Mouse (Mus musculus) adrenal gland, postnatal 0 days (tissue): ENCODE measurements around the gene Olfr1333. TPM values are rescaled to one million over a fixed set of nuclear protein-coding genes. Genes with fewer than 3 reads are reported as not detected.

Experiments
- polyA plus RNA-seq: library from polyadenylated mRNA; unstranded; fragments of >200 nt; fragmentation: Nextera tagmentation; extraction: Ambion mirVana; gene quantifications from 2 replicates; pipeline ENCODE4 v1.2.1, GENCODE M21; 2015

Gene Olfr1333
- not detected in 2 replicates for polyA plus RNA-seq

DNA sequence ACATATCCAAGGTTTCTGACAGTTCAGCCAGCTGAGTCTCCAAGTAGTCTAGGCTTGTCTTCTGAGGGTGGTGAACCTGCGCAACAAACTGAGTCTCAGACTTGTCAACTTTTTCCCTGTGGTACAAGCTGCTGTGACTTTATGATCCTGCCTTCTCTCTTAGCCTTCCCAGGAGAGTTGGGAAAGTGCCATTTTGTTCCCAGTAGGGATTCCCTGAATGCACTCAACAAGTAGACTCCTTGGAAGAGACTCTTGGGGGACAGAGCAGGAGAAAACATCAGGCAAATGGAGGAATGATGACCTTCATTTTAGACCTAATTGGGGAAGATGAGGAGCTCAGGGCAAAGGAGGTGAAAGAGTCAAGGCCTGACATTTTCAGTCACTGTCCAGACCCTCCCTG is at the start of gene Olfr1333:
Gene Olfr1333 (minus strand): TSS at position 101 of the 400 bp plus-strand sequence.

DNA sequence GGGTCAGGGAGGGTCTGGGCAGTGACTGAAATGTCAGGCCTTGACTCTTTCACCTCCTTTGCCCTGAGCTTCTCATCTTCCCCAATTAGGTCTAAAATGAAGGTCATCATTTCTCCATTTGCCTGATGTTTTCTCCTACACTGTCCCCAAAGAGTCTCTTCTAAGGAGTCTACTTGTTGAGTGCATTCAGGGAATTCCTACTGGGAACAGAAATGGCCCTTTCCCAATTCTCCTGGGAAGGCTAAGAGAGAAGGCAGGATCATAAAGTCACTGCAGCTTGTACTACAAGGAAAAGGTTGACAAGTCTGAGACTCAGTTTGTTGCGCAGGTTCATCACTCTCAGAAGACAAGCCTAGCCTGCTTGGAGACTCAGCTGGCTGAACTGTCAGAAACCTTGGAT is 28.3 kb upstream of the Olfr1333 start, which contains the start of gene Olfr1331:
Gene Olfr1331 (plus strand): TSS at position 301 of the 400 bp plus-strand sequence.

DNA sequence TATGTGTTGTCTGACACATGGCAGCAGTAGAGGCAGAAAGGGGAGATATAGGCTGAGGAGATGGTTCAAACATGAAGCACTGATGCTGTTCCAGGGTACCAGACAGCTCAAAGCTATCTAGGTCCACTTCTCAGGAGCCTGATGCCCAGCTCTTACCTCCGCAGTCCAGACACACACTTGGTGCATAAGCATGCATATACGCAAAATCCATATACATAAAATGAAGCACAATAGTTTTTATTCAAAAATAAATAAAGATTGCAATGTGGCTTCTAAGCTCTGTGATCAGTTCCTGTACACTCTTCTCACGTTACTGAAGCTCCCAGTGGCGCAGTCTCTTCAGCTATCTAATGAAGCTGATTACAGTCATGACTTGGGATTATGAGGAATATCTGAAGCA is 26.2 kb downstream of the Olfr1333 start, which contains the start of gene Olfr1335:
Gene Olfr1335 (minus strand): TSS at position 101 of the 400 bp plus-strand sequence.

DNA sequence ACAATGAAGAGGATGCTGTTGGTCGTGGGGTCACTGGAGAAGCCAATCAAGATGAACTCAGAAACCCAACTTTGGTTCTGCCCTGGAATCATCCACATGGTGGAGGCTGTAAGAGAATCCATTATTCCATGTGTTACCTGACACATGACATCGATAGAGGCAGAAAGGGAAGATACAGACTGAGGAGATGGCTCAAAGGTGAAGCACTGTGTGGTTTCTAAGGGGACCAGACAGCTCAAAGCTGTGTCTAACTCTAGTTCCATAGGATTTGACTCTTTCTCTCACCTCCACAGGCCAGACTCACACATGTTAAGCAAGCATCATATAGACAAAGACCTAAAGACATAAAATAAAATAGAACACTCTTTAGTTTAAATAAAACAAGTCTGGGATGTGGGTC is 53.6 kb downstream of the Olfr1333 start, which contains the start of gene Olfr1337:
Gene Olfr1337 (minus strand): TSS at position 101 of the 400 bp plus-strand sequence.

Other genes with a start within 250 kb of the Olfr1333 start
- gene Cfap57, start 215.5 kb downstream of the Olfr1333 start, polyA plus RNA-seq, result 0.12 and 0.65 TPM in 2 replicates
- gene Ebna1bp2, start 215.5 kb downstream of the Olfr1333 start, polyA plus RNA-seq, result 116 TPM in 2 replicates
- gene Olfr62, start 177.3 kb downstream of the Olfr1333 start, polyA plus RNA-seq, result not detected in 2 replicates
- not detected in 2 replicates for gene Olfr1342, start 143.5 kb downstream of the Olfr1333 start, polyA plus RNA-seq
- not detected in 2 replicates for gene Olfr1341, start 132.8 kb downstream of the Olfr1333 start, polyA plus RNA-seq
- gene Olfr1340, start 116.1 kb downstream of the Olfr1333 start, polyA plus RNA-seq, result not detected in 2 replicates
- gene Olfr1339, start 104.1 kb downstream of the Olfr1333 start, polyA plus RNA-seq, result not detected in 2 replicates
- gene Olfr1338, start 77.5 kb downstream of the Olfr1333 start, polyA plus RNA-seq, result not detected in 2 replicates
- gene Olfr1337, start 53.7 kb downstream of the Olfr1333 start, polyA plus RNA-seq, result not detected in 2 replicates
- not detected in 2 replicates for gene Olfr1335, start 26.3 kb downstream of the Olfr1333 start, polyA plus RNA-seq
- gene Olfr1331, start 28.4 kb upstream of the Olfr1333 start, polyA plus RNA-seq, result not detected in 2 replicates
- gene Olfr1330, start 52.3 kb upstream of the Olfr1333 start, polyA plus RNA-seq, result not detected in 2 replicates
- not detected in 2 replicates for gene Olfr1329, start 81.2 kb upstream of the Olfr1333 start, polyA plus RNA-seq
- not detected in 2 replicates for gene Olfr1328, start 102.3 kb upstream of the Olfr1333 start, polyA plus RNA-seq
- gene Lao1, start 125.3 kb upstream of the Olfr1333 start, polyA plus RNA-seq, result not detected in 2 replicates